Mouse (Mus musculus) left cerebral cortex, postnatal 14 days (tissue): Measurements from ENCODE around the gene Grik5. TPM values are rescaled to one million over a fixed set of nuclear protein-coding genes. Genes with fewer than 3 reads are reported as not detected.

Source experiments
- DNase-seq, 2 experiments: peaks; one replicate each; pipeline ENCODE4 v3.0.0; 2021 to 2022; ENCODE audit warnings: low spot score in 2 of 2, mixed read lengths in 1 of 2
- intact Hi-C: fragments of 180-260 bp; cut with DNase I; formaldehyde crosslinking; loops from one replicate; pipeline ENCODE4 v1.15.1; 2025
- microRNA-seq, 2 experiments: library from miRNA; unstranded; fragments of <30 nt; microRNA quantifications; one replicate each; pipeline ENCODE4 v1.2.0; 2022
- total RNA-seq, 2 experiments: library from RNA; stranded (reverse); gene quantifications; 2 replicates each; pipeline ENCODE4 v1.2.3; 2021

The Grik5 gene
- total RNA-seq, 2 experiments from 2014 or later: 264 to 270 TPM

GRCm38 (mm10) chr7:24970341-24970740, 101.8 kb downstream of the Grik5 start:
- intact Hi-C loops: no loop called here
- DNase-seq: no peak

GRCm38 (mm10) chr7:24969805-24970204, 102.3 kb downstream of the Grik5 start:
- intact Hi-C loops: loop anchor here (5.0 kb wide), 1 partner anchor 38 kb away; no protein-coding TSS in a partner anchor
- peak; percentile 38 to 70 for DNase-seq

- no peak for DNase-seq
- intact Hi-C loops: loop anchor here (5.0 kb wide), 1 partner anchor 36 kb away; no protein-coding TSS in a partner anchor
These were observed 103.7 kb downstream of the Grik5 start for GRCm38 (mm10) chr7:24968463-24968862.

DNA sequence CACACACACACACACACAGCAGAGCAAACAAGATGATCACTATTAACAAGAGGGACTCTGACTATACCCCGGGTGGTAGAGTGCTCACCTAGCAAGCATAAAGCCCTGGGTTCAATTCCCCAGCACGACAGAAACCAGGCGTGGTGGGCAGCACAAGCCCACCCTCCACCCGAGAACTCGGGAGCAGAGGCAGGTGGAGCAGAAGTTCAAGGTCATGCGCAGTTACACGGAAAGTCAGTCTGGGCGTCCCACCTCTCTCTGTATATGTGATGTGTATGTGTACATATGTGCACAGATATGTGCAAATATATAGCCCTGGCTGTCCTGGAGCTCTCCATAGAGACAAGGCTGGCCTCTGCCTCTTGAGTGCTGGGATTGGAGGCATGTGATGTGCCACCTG, 104.2 kb downstream of the Grik5 start:
- no peak for DNase-seq
- intact Hi-C loops: loop anchor here (2.0 to 5.0 kb wide), 2 partner anchors 36 to 77 kb away; no protein-coding TSS in a partner anchor

DNA sequence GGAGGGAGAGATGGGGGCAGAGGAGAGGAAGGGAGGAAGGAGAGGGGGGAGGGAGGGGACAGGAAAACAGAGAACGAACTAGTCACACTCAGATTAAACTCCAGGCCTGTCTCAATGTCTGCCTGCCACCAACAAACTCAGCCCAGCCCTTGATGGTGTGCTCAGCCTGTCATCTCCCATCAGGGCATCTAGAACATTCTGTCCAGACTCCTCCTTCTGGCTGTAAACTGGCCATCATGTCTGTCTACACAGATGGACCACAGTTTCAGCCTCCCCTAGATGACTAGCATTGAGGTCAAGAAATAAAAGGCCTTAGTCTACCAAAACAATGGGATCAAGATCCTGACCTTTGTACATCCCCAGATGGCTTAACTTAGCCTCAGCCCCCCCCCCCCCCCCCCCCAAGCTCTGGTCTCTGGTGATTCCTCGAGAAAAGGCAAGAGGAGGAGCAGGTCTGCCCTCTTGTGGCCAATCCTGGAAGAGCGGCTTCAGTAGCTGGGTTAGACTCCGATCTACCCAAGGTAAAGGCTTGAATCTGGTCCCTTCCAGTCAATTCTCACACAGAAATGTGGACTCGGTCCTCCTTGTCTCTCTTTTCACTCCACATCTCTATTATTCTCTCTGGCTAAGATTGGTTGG, 107.1 kb downstream of the Grik5 start:
- intact Hi-C loops: loop anchor here (5.0 kb wide), 1 partner anchor 33 kb away; no protein-coding TSS in a partner anchor
- DNase-seq: peak; percentile 89 to 92

DNA sequence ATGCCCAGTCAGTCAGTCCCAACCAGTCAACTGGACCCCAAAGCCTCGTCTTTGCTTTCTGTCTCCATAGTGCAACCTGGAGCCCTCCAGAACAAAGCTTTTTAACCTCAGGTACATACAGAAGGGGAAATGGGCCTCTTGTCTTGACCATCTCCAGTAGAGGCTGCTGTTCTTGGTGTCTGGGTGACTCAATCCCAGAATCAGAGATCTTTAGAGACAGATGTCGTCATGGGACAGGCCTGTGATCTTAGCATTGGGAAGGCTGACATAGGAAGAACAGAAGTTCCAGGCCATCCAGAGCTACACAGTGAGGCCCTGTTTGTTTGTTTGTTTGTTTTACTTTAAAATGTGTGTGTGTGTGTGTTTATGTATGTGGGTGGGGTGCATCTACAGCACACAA, 107.9 kb downstream of the Grik5 start:
- intact Hi-C loops: no loop called here
- no peak for DNase-seq

Small RNAs within 50 kb of the gene (microRNA-seq; reads per million reads assigned to microRNA genes)
- gene Mir6537: 0 reads per million in 2 experiments
- gene Mir7046: 5.5 to 10.4 reads per million in 2 experiments
- 37.4 to 39.8 reads per million in 2 experiments for gene Mir7047

Other genes with a start within 250 kb of the Grik5 start
- gene Gm9844, start 210.1 kb downstream of the Grik5 start, total RNA-seq: not detected
- gene Lypd4, start 202.4 kb downstream of the Grik5 start, total RNA-seq: not detected
- gene Dmrtc2, start 202.3 kb downstream of the Grik5 start, total RNA-seq: not detected
- gene Rps19, start 188.0 kb downstream of the Grik5 start, total RNA-seq: 100 to 1,000 TPM; 421 to 431 TPM
- gene Cd79a, start 175.0 kb downstream of the Grik5 start, total RNA-seq: under 1 TPM in 1 of 2 experiments, not detected in 1; 0.55 TPM
- gene Arhgef1, start 169.4 kb downstream of the Grik5 start, total RNA-seq: 10 to 100 TPM; 80.3 to 89.2 TPM
- not detected for gene Gm4881, start 127.9 kb downstream of the Grik5 start, total RNA-seq
- 100 to 1,000 TPM; 303 to 313 TPM for gene Rabac1, start 99.6 kb downstream of the Grik5 start, total RNA-seq
- gene Atp1a3, start 66.4 kb downstream of the Grik5 start, total RNA-seq: 1,000 to 10,000 TPM; 2,091 to 2,391 TPM
- 10 to 100 TPM; 28.1 to 30.0 TPM for gene Zfp574, start 221 bp upstream of the Grik5 start, total RNA-seq
- 10 to 100 TPM; 11.5 to 13.0 TPM for gene Pou2f2, start 107.4 kb upstream of the Grik5 start, total RNA-seq
- gene Dedd2, start 148.3 kb upstream of the Grik5 start, total RNA-seq: 10 to 100 TPM; 25.0 to 26.0 TPM
- 10 to 100 TPM in 1 of 2 experiments, 1 to 10 TPM in 1; 9.2 to 10.3 TPM for gene Zfp526, start 149.1 kb upstream of the Grik5 start, total RNA-seq
- gene Gsk3a, start 165.5 kb upstream of the Grik5 start, total RNA-seq: 100 to 1,000 TPM; 201 to 203 TPM
- 10 to 100 TPM; 68.6 to 70.7 TPM for gene Erf, start 178.4 kb upstream of the Grik5 start, total RNA-seq
- 100 to 1,000 TPM; 246 to 255 TPM for gene Cic, start 195.4 kb upstream of the Grik5 start, total RNA-seq
- 10 to 100 TPM; 25.2 to 32.2 TPM for gene Pafah1b3, start 225.6 kb upstream of the Grik5 start, total RNA-seq
- gene Prr19, start 229.1 kb upstream of the Grik5 start, total RNA-seq: under 1 TPM in 1 of 2 experiments, not detected in 1; 0.29 TPM
- 10 to 100 TPM; 70.9 to 76.8 TPM for gene Tmem145, start 233.8 kb upstream of the Grik5 start, total RNA-seq
- 10 to 100 TPM; 97.4 to 97.8 TPM for gene Megf8, start 244.8 kb upstream of the Grik5 start, total RNA-seq